Mouse (Mus musculus) MEL (cell line): Measurements from ENCODE around the gene Rac3. TPM values are rescaled to one million over a fixed set of nuclear protein-coding genes. Genes with fewer than 3 reads are reported as not detected.

Experiments
- DNase-seq: peaks from one replicate; pipeline ENCODE4 v3.0.0; 2011; ENCODE audit warnings: low read depth, low spot score
- H3K27ac ChIP-seq: 2 replicates; pipeline ENCODE4 v1.5.1; 2012; ENCODE audit warnings: low read depth, mild to moderate bottlenecking, control low read depth, low read length, moderate library complexity; ENCODE audit not compliant: control insufficient read depth
- H3K27me3 ChIP-seq, 2 experiments: fragments of 150-350 bp in 1 of 2; sonication (generic) in 1 of 2; 2 replicates each; pipeline ENCODE4 v1.6.1; 2012; ENCODE audit warnings: low read length in 2 of 2, mild to moderate bottlenecking in 2 of 2, improper control_type of control experiment in 1 of 2, moderate library complexity in 1 of 2; ENCODE audit not compliant: insufficient read depth in 2 of 2, control insufficient read depth in 1 of 2
- H3K36me3 ChIP-seq, 2 experiments: 2 replicates each; pipeline ENCODE4 v1.6.1; 2012 to 2014; ENCODE audit warnings: low read length in 2 of 2, improper control_type of control experiment in 1 of 2, inconsistent platforms in 1 of 2, mild to moderate bottlenecking in 1 of 2; ENCODE audit not compliant: insufficient read depth in 2 of 2, control insufficient read depth in 1 of 2
- H3K4me1 ChIP-seq, 2 experiments: fragments of 150-350 bp in 1 of 2; sonication (generic) in 1 of 2; 2 replicates each; pipeline ENCODE4 v1.6.1; 2012; ENCODE audit warnings: low read length in 2 of 2, improper control_type of control experiment in 1 of 2, mild to moderate bottlenecking in 1 of 2; ENCODE audit not compliant: insufficient read depth in 2 of 2, control insufficient read depth in 1 of 2
- H3K4me3 ChIP-seq, 2 experiments: fragments of 150-350 bp in 1 of 2; sonication (generic) in 1 of 2; 2 replicates each; pipeline ENCODE4 v1.5.1; 2012; ENCODE audit warnings: low read depth in 2 of 2, low read length in 2 of 2, mild to moderate bottlenecking in 2 of 2, moderate library complexity in 2 of 2, control low read depth in 1 of 2, improper control_type of control experiment in 1 of 2; ENCODE audit not compliant: control insufficient read depth in 1 of 2, insufficient read depth in 1 of 2
- H3K79me2 ChIP-seq: 2 replicates; pipeline ENCODE4 v1.6.1; 2012; ENCODE audit warnings: mild to moderate bottlenecking, low read length, moderate library complexity; ENCODE audit not compliant: control insufficient read depth, poor library complexity, insufficient read depth
- H3K9ac ChIP-seq: 2 replicates; pipeline ENCODE4 v1.6.1; 2012; ENCODE audit warnings: low read depth, mild to moderate bottlenecking, control low read depth, low read length, moderate library complexity; ENCODE audit not compliant: control insufficient read depth, poor library complexity, severe bottlenecking
- H3K9me3 ChIP-seq: fragments of 150-350 bp; sonication (generic); replicated peaks from 2 replicates; pipeline ENCODE4 v1.6.1; 2012; ENCODE audit warnings: mild to moderate bottlenecking, low read length, improper control_type of control experiment, moderate library complexity; ENCODE audit not compliant: insufficient read depth
- E2F4 ChIP-seq: IDR thresholded peaks from 2 replicates; pipeline ENCODE4 v1.6.1; 2011; ENCODE audit warnings: low read depth, low read length, improper control_type of control experiment, borderline replicate concordance
- EP300 ChIP-seq, 2 experiments: IDR thresholded peaks; 2 replicates each; pipeline ENCODE4 v1.6.1; 2011; ENCODE audit warnings: improper control_type of control experiment in 2 of 2, low read length in 2 of 2, low read depth in 1 of 2, mild to moderate bottlenecking in 1 of 2
- ETS1 ChIP-seq: IDR thresholded peaks from 2 replicates; pipeline ENCODE4 v1.6.1; 2012; ENCODE audit warnings: low read depth, mild to moderate bottlenecking, inconsistent platforms, low read length, improper control_type of control experiment, moderate library complexity
- GABPA ChIP-seq: IDR thresholded peaks from 2 replicates; pipeline ENCODE4 v1.6.1; 2012; ENCODE audit warnings: low read depth, mild to moderate bottlenecking, inconsistent platforms, low read length, improper control_type of control experiment, moderate library complexity
- HCFC1 ChIP-seq: IDR thresholded peaks from 2 replicates; pipeline ENCODE4 v1.6.1; 2012; ENCODE audit warnings: low read depth, mild to moderate bottlenecking, inconsistent platforms, low read length, improper control_type of control experiment, moderate library complexity
- JUND ChIP-seq: IDR thresholded peaks from 2 replicates; pipeline ENCODE4 v1.6.1; 2011; ENCODE audit warnings: low read depth, mild to moderate bottlenecking, improper control_type of control experiment, low read length
- KAT2A ChIP-seq: conservative IDR thresholded peaks from 2 replicates; pipeline ENCODE4 v1.6.1; 2012; ENCODE audit warnings: low read depth, low read length, improper control_type of control experiment, inconsistent platforms
- MAZ ChIP-seq: IDR thresholded peaks from 2 replicates; pipeline ENCODE4 v1.6.1; 2012; ENCODE audit warnings: low read depth, mild to moderate bottlenecking, inconsistent platforms, low read length, improper control_type of control experiment
- MEF2A ChIP-seq: IDR thresholded peaks from 2 replicates; pipeline ENCODE4 v1.6.1; 2014; ENCODE audit warnings: low read depth, mild to moderate bottlenecking, inconsistent platforms, low read length, improper control_type of control experiment; ENCODE audit not compliant: poor library complexity, insufficient replicate concordance, severe bottlenecking; ENCODE audit errors: extremely low read depth
- MXI1 ChIP-seq: IDR thresholded peaks from 2 replicates; pipeline ENCODE4 v1.6.1; 2011; ENCODE audit warnings: mild to moderate bottlenecking, low read depth, low read length, improper control_type of control experiment
- POLR2A ChIP-seq, 2 experiments: IDR thresholded peaks; 2 replicates each; pipeline ENCODE4 v1.6.1; 2011 to 2012; ENCODE audit warnings: low read length in 2 of 2, mild to moderate bottlenecking in 2 of 2, control low read depth in 1 of 2, improper control_type of control experiment in 1 of 2, low read depth in 1 of 2, moderate library complexity in 1 of 2; ENCODE audit not compliant: control insufficient read depth in 1 of 2, insufficient read depth in 1 of 2, poor library complexity in 1 of 2
- POLR2AphosphoS5 ChIP-seq: IDR thresholded peaks from 2 replicates; pipeline ENCODE4 v1.6.1; 2012; ENCODE audit warnings: low read depth, borderline replicate concordance, mild to moderate bottlenecking, inconsistent platforms, low read length, moderate library complexity, mixed read lengths
- RCOR1 ChIP-seq: IDR thresholded peaks from 2 replicates; pipeline ENCODE4 v1.6.1; 2012; ENCODE audit warnings: low read depth, mild to moderate bottlenecking, inconsistent platforms, low read length, improper control_type of control experiment
- SIN3A ChIP-seq: IDR thresholded peaks from 2 replicates; pipeline ENCODE4 v1.6.1; 2012; ENCODE audit warnings: low read length, improper control_type of control experiment, inconsistent platforms
- TBP ChIP-seq: IDR thresholded peaks from 2 replicates; pipeline ENCODE4 v1.8.0; 2011; ENCODE audit warnings: low read depth, low read length, improper control_type of control experiment
- TCF12 ChIP-seq: IDR thresholded peaks from 2 replicates; pipeline ENCODE4 v1.6.1; 2014; ENCODE audit warnings: low read depth, mild to moderate bottlenecking, inconsistent platforms, low read length, improper control_type of control experiment, moderate library complexity
- UBTF ChIP-seq: IDR thresholded peaks from 2 replicates; pipeline ENCODE4 v1.6.1; 2012; ENCODE audit warnings: low read depth, mild to moderate bottlenecking, inconsistent platforms, low read length, improper control_type of control experiment, moderate library complexity, borderline replicate concordance; ENCODE audit not compliant: insufficient read depth
- ZC3H11A ChIP-seq: IDR thresholded peaks from 2 replicates; pipeline ENCODE4 v1.6.1; 2012; ENCODE audit warnings: low read depth, mild to moderate bottlenecking, inconsistent platforms, low read length, improper control_type of control experiment
- polyA plus RNA-seq, 2 experiments: library from polyadenylated mRNA; stranded (reverse) in 1 of 2; unstranded in 1 of 2; fragments of >175 nt in 1 of 2; fragments of >200 nt in 1 of 2; gene quantifications; 2 replicates each; pipeline versions ENCODE4 v1.2.1 to v1.2.4; 2012; ENCODE audit warnings: low replicate concordance in 2 of 2, low read depth in 1 of 2; ENCODE audit not compliant: insufficient read length in 2 of 2, insufficient read depth in 1 of 2, missing spikeins in 1 of 2
- total RNA-seq: library from RNA; depleted of rRNA; stranded (reverse); fragments of 300-350 nt; gene quantifications from 2 replicates; pipeline ENCODE4 v1.2.3, GENCODE M21; 2012

The Rac3 gene
- total and polyA plus RNA-seq, 3 experiments = 12.0 to 13.1 TPM; not detected in 1

GRCm38 (mm10) chr11:120731858-120732680, 10.8 kb downstream of the Rac3 start, which contains the start of gene Cbr2:
Gene Cbr2, minus strand, starts transcription at chr11:120732114.
- Histone ChIP-seq H3K9ac (no peak within 1 kb of the TSS), H3K36me3 (no peaks in the 10 kb centered on the region), H3K27me3 (peaks cover 0 to 4% of the 10 kb centered on the region in 2 experiments; a peak in 3 of 4 replicates), H3K4me1 (peaks cover 0 to 4% of the 10 kb centered on the region in 2 experiments; a peak in 1 of 4 replicates), H3K27ac (no peak within 1 kb of the TSS), H3K79me2 (no peaks in the 10 kb centered on the region), H3K4me3 (no peak within 1 kb of the TSS), H3K9me3 (no peaks in the 10 kb centered on the region)
- DNase-seq = no peak
- TF ChIP-seq ZC3H11A (no peak), RCOR1 (no peak), MXI1 (no peak), HCFC1 (no peak)
- TF ChIP-seq, all 39 proteins: peak for 0

GRCm38 (mm10) chr11:120733521-120733920, 12.3 kb downstream of the Rac3 start:
- Histone ChIP-seq H3K27ac (no peak overlapping the region), H3K36me3 (no peaks in the 10 kb centered on the region), H3K9ac (no peak overlapping the region), H3K79me2 (no peaks in the 10 kb centered on the region), H3K4me1 (peaks cover 0 to 4% of the 10 kb centered on the region in 2 experiments; a peak in 1 of 4 replicates), H3K27me3 (peaks cover 0 to 4% of the 10 kb centered on the region in 2 experiments; a peak in 3 of 4 replicates), H3K9me3 (no peaks in the 10 kb centered on the region), H3K4me3 (no peak overlapping the region)
- peak; percentile 72 for DNase-seq
- TF ChIP-seq RCOR1 (0 out of 2 replicates have a peak, but pooled peaks have one; percentile 11), KAT2A (no peak), JUND (no peak)

GRCm38 (mm10) chr11:120736424-120736823, 15.2 kb downstream of the Rac3 start:
- H3K79me2 ChIP-seq = no peaks in the 10 kb centered on the region
- H3K36me3 ChIP-seq = no peaks in the 10 kb centered on the region
- H3K27me3 ChIP-seq = peaks cover 3 to 4% of the 10 kb centered on the region in 2 experiments
- no peak for TF ChIP-seq UBTF
- no peak for TF ChIP-seq POLR2A (IDR thresholded peaks at IDR 0.05; ENCODE audit: control insufficient read depth in 1 of 2, insufficient read depth in 1 of 2, low read depth in 1 of 2, low read length in 2 of 2, poor library complexity in 1 of 2)
- TF ChIP-seq MEF2A = no peak
- TF ChIP-seq TCF12 = no peak
- no peak for TF ChIP-seq POLR2AphosphoS5
- no peak for TF ChIP-seq ETS1
- TF ChIP-seq E2F4 = no peak
- TF ChIP-seq TBP = no peak
- TF ChIP-seq GABPA = no peak
- no peak for TF ChIP-seq SIN3A
- no peak for TF ChIP-seq JUND
- no peak for TF ChIP-seq MAZ
- no peak for TF ChIP-seq EP300 (IDR thresholded peaks at IDR 0.05; ENCODE audit: low read depth in 1 of 2, low read length in 2 of 2)
- H3K9me3 ChIP-seq = no peaks in the 10 kb centered on the region
- H3K4me3 ChIP-seq = no peak overlapping the region
- no peaks in the 10 kb centered on the region for H3K4me1 ChIP-seq
- no peak for DNase-seq
- no peak overlapping the region for H3K27ac ChIP-seq
- no peak overlapping the region for H3K9ac ChIP-seq
